Mouse (Mus musculus): ENCODE results near the gene Rbm20. TPM values are rescaled to one million over a fixed set of nuclear protein-coding genes. Genes with fewer than 3 reads are reported as not detected.

The Rbm20 gene
- total and polyA plus RNA-seq, 3 experiments = 0.05 to 0.56 (median 0.08) TPM

DNA sequence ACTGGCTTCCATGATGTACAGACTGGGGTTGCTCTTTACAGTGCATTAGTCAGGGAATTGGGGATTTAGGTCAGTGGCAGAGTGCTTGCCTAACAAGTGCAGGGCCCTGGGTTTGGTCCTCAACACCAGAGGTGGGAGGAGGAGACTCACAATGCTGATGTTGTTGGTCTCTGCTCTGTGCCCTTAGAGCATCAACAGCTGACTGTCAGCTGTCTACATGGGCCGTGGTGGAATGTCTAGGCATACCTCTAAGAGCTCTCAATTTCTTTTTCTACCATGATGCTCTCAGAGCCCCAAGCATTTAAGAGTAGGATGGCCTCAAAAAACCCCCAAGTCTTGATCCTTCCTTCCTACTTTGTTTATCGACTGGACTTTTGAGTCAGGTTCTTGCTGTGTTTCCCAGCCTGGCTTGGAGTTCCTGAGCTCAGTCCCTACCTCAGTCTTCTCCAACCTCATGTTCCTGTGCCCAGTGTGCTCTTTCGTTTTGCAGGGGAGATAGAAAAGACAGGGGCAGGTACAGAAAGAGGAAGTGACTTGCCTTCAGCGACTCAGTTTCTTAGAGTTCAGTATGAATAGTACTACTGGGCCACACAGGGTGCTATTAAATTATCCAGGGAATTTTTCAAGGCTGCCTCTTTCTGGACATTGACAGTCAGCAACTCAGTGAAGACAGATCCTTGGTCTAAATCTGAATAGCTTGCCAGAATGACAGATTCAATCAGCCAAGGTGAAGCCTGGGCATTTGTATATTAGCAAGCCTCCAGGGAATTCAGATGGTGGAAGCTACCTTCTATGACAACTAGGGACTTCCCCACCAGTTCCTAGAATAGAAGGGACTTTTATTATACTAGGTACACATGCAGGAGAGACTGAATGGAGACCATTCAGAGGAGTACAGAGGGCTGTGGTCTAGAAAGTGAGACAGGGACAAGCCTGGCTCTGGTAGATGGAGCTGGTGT lies 192.6 kb downstream of the Rbm20 start (continued):
- TF ChIP-seq ELF1 (IDR thresholded peaks at IDR 0.05; ENCODE audit: low read depth, low read length) (peak; percentile 37), JUND (conservative IDR thresholded peaks at IDR 0.05; ENCODE audit: low read depth, low read length) (no peak; the same call in 1 of the 2 replicates), JUN (IDR thresholded peaks at IDR 0.05; ENCODE audit: insufficient read depth, low read depth, low read length) (peak; percentile 35; the same call in 1 of the 2 replicates), E2F4 (IDR thresholded peaks at IDR 0.05; ENCODE audit: insufficient replicate concordance, low read depth, low read length) (no peak), KAT2A (IDR thresholded peaks at IDR 0.05; ENCODE audit: insufficient replicate concordance, low read length) (no peak), CHD1 (IDR thresholded peaks at IDR 0.05; ENCODE audit: low read depth, low read length) (no peak), SIN3A (IDR thresholded peaks at IDR 0.05; ENCODE audit: low read length) (peak; percentile 88), MEF2A (IDR thresholded peaks at IDR 0.05; ENCODE audit: borderline replicate concordance, low read depth, low read length) (peak; percentile 99), PAX5 (IDR thresholded peaks at IDR 0.05; ENCODE audit: low read length) (no peak), USF1 (IDR thresholded peaks at IDR 0.05; ENCODE audit: low read depth, low read length) (no peak), ZNF384 (IDR thresholded peaks at IDR 0.05; ENCODE audit: low read depth, low read length) (no peak), IRF4 (IDR thresholded peaks at IDR 0.05; ENCODE audit: low read depth, low read length) (peak; percentile 68), POLR2A (IDR thresholded peaks at IDR 0.05; ENCODE audit: low read depth, low read length) (peak; percentile 59), ZMIZ1 (IDR thresholded peaks at IDR 0.05; ENCODE audit: low read depth, low read length) (0 out of 2 replicates have a peak, but pooled peaks have one; percentile 49)

DNA sequence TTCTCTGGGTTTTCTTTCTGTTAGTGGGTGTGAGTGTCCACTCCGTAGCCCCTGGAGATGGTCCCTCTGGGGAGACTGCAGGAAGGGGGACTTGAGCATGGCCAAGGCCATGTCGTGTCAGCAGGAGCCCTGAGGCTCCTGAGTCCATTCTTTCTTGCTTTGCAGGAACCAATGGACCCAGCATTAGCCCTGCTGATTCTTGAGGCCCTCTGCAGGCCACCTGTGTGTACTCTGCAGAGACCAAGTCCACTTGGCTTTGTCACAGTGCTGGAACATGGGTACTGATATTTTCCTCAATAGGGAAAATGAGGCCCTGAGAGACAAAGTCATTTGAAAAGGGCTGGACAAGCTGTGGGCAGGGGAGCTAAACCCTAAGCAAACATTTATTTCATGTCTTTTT lies 193.5 kb downstream of the Rbm20 start:
- H3K4me3 ChIP-seq (replicated peaks in 1 of 3; ENCODE audit: low read depth in 2 of 3, low read length in 2 of 3, poor library complexity in 1 of 3) = peak overlapping the region in 1 of 3 experiments; percentile 31
- no peaks in the 10 kb centered on the region for H3K9me3 ChIP-seq (replicated peaks; ENCODE audit: low read length)
- peak overlapping the region; percentile 68 for H3K27ac ChIP-seq (ENCODE audit: insufficient read depth, low read depth)
- H3K9ac ChIP-seq (ENCODE audit: insufficient read depth, low read depth) = no peak overlapping the region; the same call in 1 of the 2 replicates
- peak; percentile 58 for DNase-seq (ENCODE audit: extremely low read depth)
- H3K27me3 ChIP-seq (replicated peaks) = no peaks in the 10 kb centered on the region
- in situ Hi-C loops (cut with MboI; ENCODE audit: low pct_ligation_motif_present, low pct_unique_long_range_greater_than_20kb, low sequenced_read_pairs) = no loop called here
- dilution Hi-C loops (cut with MboI; ENCODE audit: extremely low pct_ligation_motif_present, extremely low pct_unique_long_range_greater_than_20kb, low sequenced_read_pairs) = no loop called here
- TF ChIP-seq USF2 (conservative IDR thresholded peaks at IDR 0.05; ENCODE audit: low read depth, low read length) (no peak), SMC3 (IDR thresholded peaks at IDR 0.05; ENCODE audit: low read depth, low read length) (peak; percentile 46), RAD21 (IDR thresholded peaks at IDR 0.05; ENCODE audit: low read depth, low read length) (peak; percentile 29), GABPA (IDR thresholded peaks at IDR 0.05; ENCODE audit: insufficient replicate concordance, low read depth, low read length) (no peak), CTCF (conservative IDR thresholded peaks at IDR 0.05 in 1 of 2, IDR thresholded peaks at IDR 0.05 in 1 of 2; ENCODE audit: low read depth in 2 of 2, low read length in 2 of 2) (peak in 1 of 2 experiments; percentile 56; a peak in 2 of 4 replicates), NRF1 (IDR thresholded peaks at IDR 0.05; ENCODE audit: low read depth, low read length) (0 out of 2 replicates have a peak, but pooled peaks have one; percentile 8)
- H3K4me2 ChIP-seq (ENCODE audit: insufficient read depth, low read depth, poor library complexity, severe bottlenecking) = peak overlapping the region; percentile 86
- H3K36me3 ChIP-seq (replicated peaks in 1 of 2; ENCODE audit: control insufficient read depth in 1 of 2, insufficient read depth in 1 of 2, low read length in 1 of 2) = peaks cover 4 to 10% of the 10 kb centered on the region in 2 experiments
- H3K79me2 ChIP-seq (replicated peaks; ENCODE audit: control insufficient read depth, extremely low read depth, insufficient read depth, poor library complexity, severe bottlenecking) = no peaks in the 10 kb centered on the region
- peaks cover 37 to 47% of the 10 kb centered on the region in 2 experiments for H3K4me1 ChIP-seq (ENCODE audit: control insufficient read depth in 1 of 2, insufficient read depth in 2 of 2)

All from CH12.LX (cell line).